Mouse (Mus musculus) midbrain, embryonic 13.5 days (tissue): ENCODE measurements around the gene 2610507B11Rik. TPM values are rescaled to one million over a fixed set of nuclear protein-coding genes. Genes with fewer than 3 reads are reported as not detected.

Experiments used
- ATAC-seq: fragments of 200-750 bp; cut with Nextera tagmentation; 2 replicates; pipeline ENCODE4 v1.8.0; 2017; ENCODE audit warnings: mild to moderate bottlenecking, moderate TSS enrichment, moderate library complexity
- H3K27ac ChIP-seq: fragments of 300-500 bp; sonication (generic); 2 replicates; pipeline ENCODE4 v1.5.1; 2015; ENCODE audit warnings: inconsistent platforms, mild to moderate bottlenecking, moderate library complexity
- H3K27me3 ChIP-seq: fragments of 300-500 bp; sonication (generic); 2 replicates; pipeline ENCODE4 v1.6.1; 2015; ENCODE audit warnings: mild to moderate bottlenecking, inconsistent platforms
- H3K36me3 ChIP-seq: fragments of 300-500 bp; sonication (generic); 2 replicates; pipeline ENCODE4 v1.6.1; 2015; ENCODE audit warnings: mild to moderate bottlenecking, inconsistent platforms
- H3K4me1 ChIP-seq: fragments of 300-500 bp; sonication (generic); replicated peaks from 2 replicates; pipeline ENCODE4 v1.6.1; 2015; ENCODE audit warnings: inconsistent platforms
- H3K4me2 ChIP-seq: fragments of 300-500 bp; sonication (generic); replicated peaks from 2 replicates; pipeline ENCODE4 v1.6.1; 2015; ENCODE audit warnings: moderate library complexity, mild to moderate bottlenecking, inconsistent platforms
- H3K4me3 ChIP-seq: fragments of 300-500 bp; sonication (generic); replicated peaks from 2 replicates; pipeline ENCODE4 v1.5.1; 2015; ENCODE audit warnings: mild to moderate bottlenecking, inconsistent platforms
- H3K9ac ChIP-seq: fragments of 300-500 bp; sonication (generic); replicated peaks from 2 replicates; pipeline ENCODE4 v1.6.1; 2015; ENCODE audit warnings: mild to moderate bottlenecking, inconsistent platforms
- H3K9me3 ChIP-seq: fragments of 300-500 bp; sonication (generic); 2 replicates; pipeline ENCODE4 v1.6.1; 2016; ENCODE audit warnings: mild to moderate bottlenecking, inconsistent platforms
- WGBS: fragments of 180-500 bp; shearing (Covaris S2); methylation state at CpG from one replicate; pipeline ENCODE4 v1.1.7; 2015; 5-methylcytosine and 5-hydroxymethylcytosine counted together
- polyA plus RNA-seq: library from polyadenylated mRNA; unstranded; fragments of >200 nt; fragmentation: Nextera tagmentation; extraction: Ambion mirVana; gene quantifications from 2 replicates; pipeline ENCODE4 v1.2.1, GENCODE M21; 2015

The 2610507B11Rik gene
- polyA plus RNA-seq, 1 experiment from 2014 or later = 62.3 TPM

- peaks cover 39% of the 10 kb centered on the region for H3K36me3 ChIP-seq
- no peak overlapping the region for H3K4me2 ChIP-seq
- no peak for ATAC-seq
- H3K9ac ChIP-seq = no peak overlapping the region
- WGBS = 94% methylated on average over 6 of the region's 6 CpGs
- H3K27ac ChIP-seq = no peak overlapping the region
- no peaks in the 10 kb centered on the region for H3K27me3 ChIP-seq
- no peaks in the 10 kb centered on the region for H3K9me3 ChIP-seq
- H3K4me1 ChIP-seq = no peaks in the 10 kb centered on the region
- H3K4me3 ChIP-seq = no peak overlapping the region
Observed at GRCm38 (mm10) chr11:78294585-78294984, 33.0 kb downstream of the 2610507B11Rik start.

DNA sequence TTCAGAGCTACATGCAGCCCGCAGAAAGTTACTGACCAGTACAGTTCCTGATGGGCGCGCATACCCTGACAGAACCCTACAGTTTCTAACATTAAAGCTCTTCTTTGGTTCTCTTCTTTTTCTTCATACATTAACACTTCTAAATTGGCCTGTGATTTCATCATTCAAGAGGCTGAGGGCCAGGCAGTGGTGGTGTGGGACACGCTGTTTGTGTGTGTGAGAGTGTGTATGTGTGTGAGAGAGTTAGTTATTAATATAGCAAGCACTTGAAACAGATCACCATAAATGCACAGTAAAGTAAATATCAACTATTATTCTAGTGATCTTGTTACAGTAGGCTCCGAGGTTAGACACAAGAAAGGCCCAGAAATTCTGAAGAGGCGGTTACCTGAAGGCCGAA lies 39.4 kb downstream of the 2610507B11Rik start:
- peak overlapping the region; percentile 99 for H3K4me2 ChIP-seq
- H3K27me3 ChIP-seq = no peaks in the 10 kb centered on the region
- ATAC-seq = peak; percentile 70
- peaks cover 10% of the 10 kb centered on the region for H3K4me1 ChIP-seq
- H3K4me3 ChIP-seq = peak overlapping the region; percentile 77
- H3K9me3 ChIP-seq = no peaks in the 10 kb centered on the region
- peaks cover 17% of the 10 kb centered on the region for H3K36me3 ChIP-seq
- 72% methylated on average over 7 of the region's 7 CpGs for WGBS
- H3K9ac ChIP-seq = peak overlapping the region; percentile 70
- peak overlapping the region; percentile 62; the same call in 1 of the 2 replicates for H3K27ac ChIP-seq

- Histone ChIP-seq H3K27ac (peak within 1 kb of the TSS; percentile 62; the same call in 1 of the 2 replicates), H3K36me3 (peaks cover 17% of the 10 kb centered on the region), H3K4me1 (peaks cover 10% of the 10 kb centered on the region), H3K4me3 (peak within 1 kb of the TSS; percentile 77), H3K9me3 (no peaks in the 10 kb centered on the region), H3K27me3 (no peaks in the 10 kb centered on the region), H3K9ac (peak within 1 kb of the TSS; percentile 70), H3K4me2 (peak within 1 kb of the TSS; percentile 99)
- under 1% methylated on average over 49 of the region's 49 CpGs for WGBS
- ATAC-seq = peak; percentile 100
Observed at GRCm38 (mm10) chr11:78301357-78302084, 40.0 kb downstream of the 2610507B11Rik start, which contains the start of gene Spag5. Spag5 (plus strand) TSS chr11:78301529.

GRCm38 (mm10) chr11:78305272-78305671 lies 43.7 kb downstream of the 2610507B11Rik start:
- H3K4me2 ChIP-seq = no peak overlapping the region
- no peak overlapping the region for H3K9ac ChIP-seq
- H3K4me3 ChIP-seq = no peak overlapping the region
- no peak for ATAC-seq
- peaks cover 22% of the 10 kb centered on the region for H3K36me3 ChIP-seq
- H3K4me1 ChIP-seq = peaks cover 10% of the 10 kb centered on the region
- no peaks in the 10 kb centered on the region for H3K9me3 ChIP-seq
- no peaks in the 10 kb centered on the region for H3K27me3 ChIP-seq
- H3K27ac ChIP-seq = no peak overlapping the region
- 97% methylated on average over 4 of the region's 4 CpGs for whole genome bisulfite sequencing

- H3K9ac ChIP-seq = no peak overlapping the region
- no peaks in the 10 kb centered on the region for H3K9me3 ChIP-seq
- no peak overlapping the region for H3K4me3 ChIP-seq
- no peaks in the 10 kb centered on the region for H3K4me1 ChIP-seq
- peaks cover 45% of the 10 kb centered on the region for H3K36me3 ChIP-seq
- H3K27ac ChIP-seq = no peak overlapping the region
- H3K4me2 ChIP-seq = no peak overlapping the region
- ATAC-seq = no peak
- 75% methylated on average over 8 of the region's 8 CpGs for WGBS
- H3K27me3 ChIP-seq = no peaks in the 10 kb centered on the region
Observed at GRCm38 (mm10) chr11:78310861-78311511, 49.4 kb downstream of the 2610507B11Rik start.

GRCm38 (mm10) chr11:78313662-78314061 lies 52.1 kb downstream of the 2610507B11Rik start:
- no peak overlapping the region for H3K9ac ChIP-seq
- H3K9me3 ChIP-seq = no peaks in the 10 kb centered on the region
- no peaks in the 10 kb centered on the region for H3K27me3 ChIP-seq
- WGBS = 100% methylated on average over 2 of the region's 2 CpGs
- H3K4me2 ChIP-seq = no peak overlapping the region
- H3K36me3 ChIP-seq = peaks cover 65% of the 10 kb centered on the region
- H3K4me3 ChIP-seq = no peak overlapping the region
- H3K4me1 ChIP-seq = no peaks in the 10 kb centered on the region
- H3K27ac ChIP-seq = no peak overlapping the region
- no peak for ATAC-seq

DNA sequence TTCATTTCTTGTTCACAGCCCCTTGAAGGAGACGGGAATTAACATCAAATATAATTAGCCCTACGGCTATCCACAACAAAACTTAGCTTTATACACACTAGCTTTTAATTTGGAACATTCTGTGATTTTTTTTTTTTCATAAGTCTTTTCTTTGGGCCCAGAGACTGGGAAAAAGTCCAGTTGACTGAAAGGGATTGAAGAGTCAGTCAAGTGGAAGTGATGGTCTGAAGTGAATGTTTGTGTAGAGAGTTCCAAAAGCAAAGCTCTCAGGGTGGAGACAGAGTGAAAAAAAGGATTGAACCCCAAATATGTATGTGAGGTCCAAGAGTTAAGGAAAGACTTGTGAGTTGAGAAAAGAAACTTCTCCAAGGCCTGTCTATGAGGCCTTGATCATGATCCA lies 56.9 kb downstream of the 2610507B11Rik start:
- H3K36me3 ChIP-seq = peaks cover 75% of the 10 kb centered on the region

GRCm38 (mm10) chr11:78322076-78322831 lies 60.7 kb downstream of the 2610507B11Rik start:
- ATAC-seq = peak; percentile 40; the same call in 1 of the 2 replicates
- Histone ChIP-seq H3K9me3 (no peaks in the 10 kb centered on the region), H3K27me3 (no peaks in the 10 kb centered on the region), H3K9ac (no peak overlapping the region), H3K4me2 (peak overlapping the region; percentile 29; the same call in 1 of the 2 replicates), H3K4me1 (peaks cover 8% of the 10 kb centered on the region; the same call in 1 of the 2 replicates), H3K36me3 (peaks cover 41% of the 10 kb centered on the region), H3K27ac (no peak overlapping the region), H3K4me3 (no peak overlapping the region)
- 71% methylated on average over 2 of the region's 2 CpGs for WGBS

More for the DNA sequence above, 56.9 kb downstream of the 2610507B11Rik start:
- H3K4me1 ChIP-seq = peaks cover 8% of the 10 kb centered on the region; the same call in 1 of the 2 replicates
- H3K9ac ChIP-seq = no peak overlapping the region
- no peak overlapping the region for H3K4me3 ChIP-seq
- H3K4me2 ChIP-seq = no peak overlapping the region
- no peaks in the 10 kb centered on the region for H3K9me3 ChIP-seq
- no peak overlapping the region for H3K27ac ChIP-seq
- no peaks in the 10 kb centered on the region for H3K27me3 ChIP-seq
- ATAC-seq = no peak
- WGBS = 93% methylated on average over 2 of the region's 2 CpGs

DNA sequence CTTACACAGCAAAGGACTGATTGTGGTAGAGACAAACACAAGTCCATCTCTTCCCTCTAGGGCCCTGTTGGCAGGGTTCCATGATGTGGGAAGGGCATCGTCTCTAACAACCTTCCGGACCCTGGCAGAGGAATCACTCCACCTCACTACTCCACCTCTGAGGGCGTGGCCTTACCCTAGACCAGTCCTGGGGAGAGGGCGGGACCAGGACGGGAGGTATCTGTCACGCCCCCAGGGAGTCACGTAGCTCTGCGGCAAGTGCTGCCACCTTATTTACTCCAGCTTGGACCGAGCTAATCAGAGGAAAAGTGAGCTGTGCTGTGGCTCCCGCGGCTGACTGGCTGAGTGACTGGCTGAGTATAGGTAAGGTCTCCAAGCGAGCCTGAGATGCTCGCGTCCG lies 61.3 kb downstream of the 2610507B11Rik start, which contains the start of gene Aldoc:
TSS of gene Aldoc (plus strand) at position 109 of the 400 bp plus-strand sequence.
- H3K27me3 ChIP-seq = no peaks in the 10 kb centered on the region
- peak within 1 kb of the TSS; percentile 44 for H3K27ac ChIP-seq
- WGBS = 12% methylated on average over 15 of the region's 15 CpGs
- H3K4me2 ChIP-seq = peak within 1 kb of the TSS; percentile 29
- H3K9me3 ChIP-seq = no peaks in the 10 kb centered on the region
- H3K9ac ChIP-seq = peak within 1 kb of the TSS; percentile 36; the same call in 1 of the 2 replicates
- peaks cover 34% of the 10 kb centered on the region for H3K36me3 ChIP-seq
- peak; percentile 84 for ATAC-seq
- peak within 1 kb of the TSS; percentile 17; the same call in 1 of the 2 replicates for H3K4me3 ChIP-seq
- peaks cover 8% of the 10 kb centered on the region; the same call in 1 of the 2 replicates for H3K4me1 ChIP-seq

- H3K9me3 ChIP-seq = no peaks in the 10 kb centered on the region
- H3K4me3 ChIP-seq = no peak overlapping the region
- ATAC-seq = no peak
- peaks cover 21% of the 10 kb centered on the region for H3K36me3 ChIP-seq
- WGBS = 91% methylated on average over 15 of the region's 15 CpGs
- H3K4me2 ChIP-seq = no peak overlapping the region; the same call in 1 of the 2 replicates
- peaks cover 13% of the 10 kb centered on the region for H3K4me1 ChIP-seq
- no peaks in the 10 kb centered on the region for H3K27me3 ChIP-seq
- H3K27ac ChIP-seq = no peak overlapping the region
- H3K9ac ChIP-seq = no peak overlapping the region
Observed at GRCm38 (mm10) chr11:78324000-78324785, 62.6 kb downstream of the 2610507B11Rik start.

- no peak overlapping the region for H3K27ac ChIP-seq
- no peak overlapping the region for H3K9ac ChIP-seq
- peaks cover 15% of the 10 kb centered on the region for H3K36me3 ChIP-seq
- 94% methylated on average over 12 of the region's 12 CpGs for WGBS
- no peak overlapping the region for H3K4me3 ChIP-seq
- no peaks in the 10 kb centered on the region for H3K9me3 ChIP-seq
- H3K4me2 ChIP-seq = no peak overlapping the region; the same call in 1 of the 2 replicates
- no peak for ATAC-seq
- H3K4me1 ChIP-seq = peaks cover 19% of the 10 kb centered on the region
- no peaks in the 10 kb centered on the region for H3K27me3 ChIP-seq
Observed at GRCm38 (mm10) chr11:78324965-78325364, 63.4 kb downstream of the 2610507B11Rik start.
